Mouse (Mus musculus) c-Kit-negative CD71-positive TER-119-positive erythroid progenitor cells, embryonic 14.5 days (primary cell): ENCODE data around the gene Rpgrip1l.

Experiments used
- DNase-seq: peaks from one replicate; pipeline ENCODE4 v3.0.0-alpha.2; 2013; ENCODE audit warnings: low read depth, low spot score

The Rpgrip1l gene

DNA sequence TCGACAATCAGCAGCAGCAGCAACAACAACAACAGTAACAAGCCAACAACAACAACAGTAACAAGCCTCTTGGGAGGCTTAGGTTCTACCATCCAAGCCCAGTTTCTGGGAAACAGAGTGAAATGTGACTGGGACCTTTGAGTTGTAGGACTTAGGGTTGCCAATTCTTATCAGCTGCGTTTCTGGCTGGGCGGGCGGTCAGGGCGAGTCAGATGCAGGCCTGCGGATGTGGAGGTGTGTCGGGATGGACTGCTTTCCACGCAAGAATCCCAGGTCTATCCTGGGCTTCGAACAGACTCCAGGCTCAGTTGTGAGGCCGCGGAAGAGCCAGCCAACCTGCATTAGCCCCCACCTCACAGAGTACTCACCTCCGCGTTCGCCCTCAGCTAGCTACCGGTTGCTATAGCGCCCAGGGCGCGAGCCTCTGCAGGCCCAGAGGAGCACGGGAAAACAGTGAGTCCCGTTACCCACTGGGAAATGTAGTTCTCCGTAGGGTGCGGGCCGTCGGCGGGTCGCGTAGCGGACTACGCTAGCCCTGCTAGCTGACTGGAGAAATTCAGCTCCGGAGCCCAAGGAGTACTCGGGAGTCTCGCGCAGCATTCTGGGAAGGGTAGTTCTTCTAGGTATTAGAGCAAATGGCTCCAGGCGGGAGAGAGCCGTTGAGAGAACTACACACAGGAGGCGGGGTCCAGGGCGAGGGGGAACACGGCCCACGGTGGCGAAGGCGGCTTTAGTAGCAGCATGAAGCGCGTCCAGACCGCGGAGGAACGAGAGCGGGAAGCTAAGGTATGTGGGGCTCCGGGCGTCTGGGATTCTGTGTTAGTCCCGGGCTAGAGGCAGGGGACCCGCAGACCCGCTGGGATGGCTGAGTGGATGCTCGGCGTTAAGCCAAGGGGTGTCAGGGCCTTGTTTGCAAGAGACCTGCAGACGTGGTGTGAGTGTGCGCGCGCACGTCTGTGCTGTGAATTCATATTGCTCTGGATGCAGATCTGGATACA is at the start of gene Rpgrip1l, which contains the start of gene Fto:
TSS of gene Rpgrip1l (minus strand) at position 428 of the 998 bp plus-strand sequence.
TSS of gene Fto (plus strand) at position 691 of the 998 bp plus-strand sequence.
- DNase-seq = peak; percentile 93

GRCm38 (mm10) chr8:91360644-91361357 is 47.7 kb upstream of the Rpgrip1l start:
- no peak for DNase-seq

- DNase-seq = no peak
Observed at GRCm38 (mm10) chr8:91359511-91359910, 46.4 kb upstream of the Rpgrip1l start.

- no peak for DNase-seq
Observed at GRCm38 (mm10) chr8:91358016-91358415, 45.0 kb upstream of the Rpgrip1l start.

- DNase-seq = no peak
Observed at GRCm38 (mm10) chr8:91357493-91358014, 44.5 kb upstream of the Rpgrip1l start.

GRCm38 (mm10) chr8:91355956-91356699 is 43.1 kb upstream of the Rpgrip1l start:
- DNase-seq = no peak

DNA sequence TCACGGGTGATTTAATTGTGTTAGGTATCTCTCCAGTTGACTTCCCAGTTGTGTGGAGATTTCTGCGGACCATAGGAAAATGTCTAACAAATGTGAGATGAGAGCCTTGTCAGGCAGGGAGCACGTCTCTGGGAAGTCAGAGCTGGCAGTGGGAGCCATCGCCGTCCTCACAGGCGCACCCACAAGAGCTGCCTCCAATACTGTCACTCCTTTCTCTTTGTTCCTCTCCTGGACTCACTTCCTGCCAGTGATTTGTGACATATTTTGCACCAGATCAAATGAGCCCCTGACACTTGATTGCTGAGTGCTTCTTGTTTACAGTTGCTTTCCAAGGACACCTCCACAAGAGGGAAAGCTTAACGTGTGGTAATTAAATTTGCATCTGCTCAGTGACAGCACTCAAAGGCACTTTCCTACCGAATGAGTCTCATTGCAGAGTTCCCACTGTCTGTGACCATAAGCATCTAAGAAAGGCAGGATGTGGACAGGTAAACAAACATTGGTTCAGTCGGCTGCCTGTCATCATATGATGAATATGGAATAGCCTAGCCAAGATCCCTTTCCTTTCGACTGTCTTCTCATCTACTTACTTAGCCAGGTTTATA is 42.3 kb upstream of the Rpgrip1l start:
- no peak for DNase-seq

DNA sequence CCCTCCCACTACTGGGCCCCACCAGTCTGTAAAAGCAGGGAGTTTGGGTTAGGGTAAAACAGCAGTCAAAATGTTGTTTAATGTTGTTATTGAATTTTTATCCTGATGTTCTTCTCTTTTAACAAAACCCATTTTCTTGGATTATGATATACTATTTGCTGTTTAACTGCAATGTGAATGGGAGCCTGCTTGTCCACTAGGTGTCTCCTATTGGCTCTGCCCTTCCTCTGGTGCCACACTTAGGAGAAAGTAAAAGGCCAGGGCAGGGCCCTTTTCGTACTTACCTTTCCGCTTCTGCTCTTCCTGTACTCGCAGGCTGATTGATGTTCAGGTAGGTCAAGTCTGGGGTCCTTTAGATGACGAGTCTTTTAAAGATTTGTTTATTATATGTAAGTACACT is 40.8 kb upstream of the Rpgrip1l start:
- DNase-seq = no peak

- DNase-seq = no peak
Observed at GRCm38 (mm10) chr8:91353062-91353461, 40.0 kb upstream of the Rpgrip1l start.

- no peak for DNase-seq
Observed at GRCm38 (mm10) chr8:91352598-91352997, 39.5 kb upstream of the Rpgrip1l start.

- DNase-seq = no peak
Observed at GRCm38 (mm10) chr8:91350628-91351027, 37.6 kb upstream of the Rpgrip1l start.

DNA sequence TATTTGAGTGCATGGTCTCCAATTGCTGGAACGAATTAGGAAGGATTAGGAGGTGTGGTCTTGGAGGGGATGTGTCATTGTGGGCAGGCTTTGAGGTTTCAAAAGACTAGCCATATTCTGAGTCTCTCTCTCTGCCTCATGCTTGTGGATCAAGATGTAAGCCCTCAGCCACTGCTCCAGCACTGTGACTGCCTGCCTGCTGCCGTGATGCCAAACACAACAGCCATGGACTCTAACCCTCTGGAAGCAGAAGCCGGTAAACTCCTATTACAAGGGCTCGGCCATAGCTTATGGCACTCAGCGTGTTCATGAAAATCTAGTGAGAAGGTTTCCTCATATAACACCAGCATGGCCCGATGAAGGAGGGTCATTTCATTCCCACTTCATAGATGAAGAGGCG is 36.8 kb upstream of the Rpgrip1l start:
- DNase-seq = no peak

DNA sequence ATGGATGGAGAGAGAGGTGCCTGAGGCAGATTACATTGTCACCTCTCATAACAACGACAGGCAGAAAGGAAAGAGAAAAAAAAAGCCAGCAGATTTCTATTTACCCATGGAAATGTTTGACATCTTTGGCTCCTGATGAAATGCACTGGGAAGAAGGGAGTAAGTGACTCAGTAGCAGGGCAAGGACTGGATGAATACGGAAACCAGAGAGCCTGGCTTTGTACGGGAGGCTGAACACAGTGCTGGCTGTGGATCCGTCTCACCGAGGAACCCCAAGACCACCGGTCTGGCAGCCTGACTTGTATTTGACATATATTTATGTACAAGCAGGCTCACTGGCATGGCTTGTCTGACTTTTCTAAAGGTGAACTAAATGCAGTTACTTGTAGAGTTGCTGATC is 34.5 kb upstream of the Rpgrip1l start:
- no peak for DNase-seq

- no peak for DNase-seq
Observed at GRCm38 (mm10) chr8:91347146-91347545, 34.1 kb upstream of the Rpgrip1l start.

GRCm38 (mm10) chr8:91344659-91345058 is 31.6 kb upstream of the Rpgrip1l start:
- no peak for DNase-seq

GRCm38 (mm10) chr8:91342798-91343197 is 29.7 kb upstream of the Rpgrip1l start:
- DNase-seq = no peak

- no peak for DNase-seq
Observed at GRCm38 (mm10) chr8:91342196-91342595, 29.1 kb upstream of the Rpgrip1l start.

DNA sequence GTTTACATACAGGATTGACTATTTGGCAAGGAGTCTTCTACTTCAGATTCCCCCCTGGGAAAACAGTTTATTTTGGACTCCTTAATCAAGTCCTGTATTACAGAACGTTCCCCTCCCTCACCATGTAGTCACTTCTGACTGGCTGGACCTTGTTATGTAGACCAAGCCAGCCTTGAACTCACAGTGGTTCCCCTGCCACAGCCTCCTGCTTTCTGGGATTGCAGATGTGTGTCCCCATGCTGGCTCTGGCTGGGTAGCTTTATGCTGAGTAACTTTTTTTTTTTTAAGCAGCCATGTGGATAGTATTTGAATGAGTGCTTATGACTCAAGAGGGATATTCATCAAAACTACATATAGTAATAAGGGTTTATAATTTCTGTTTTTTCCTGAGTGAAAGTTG is 27.7 kb upstream of the Rpgrip1l start:
- DNase-seq = no peak

GRCm38 (mm10) chr8:91339651-91340050 is 26.6 kb upstream of the Rpgrip1l start:
- no peak for DNase-seq

- DNase-seq = no peak
Observed at GRCm38 (mm10) chr8:91338389-91339154, 25.5 kb upstream of the Rpgrip1l start.
